Mouse (Mus musculus) ES-E14 (cell line): ENCODE measurements around the gene Grb7. TPM values are rescaled to one million over a fixed set of nuclear protein-coding genes. Genes with fewer than 3 reads are reported as not detected.

Source experiments
- DNase-seq: peaks from one replicate; pipeline ENCODE4 v3.0.0-alpha.2; 2013; ENCODE audit warnings: low read depth, low spot score
- H3K27ac ChIP-seq: 2 replicates; pipeline ENCODE4 v1.5.1; 2012; ENCODE audit warnings: low read depth, mild to moderate bottlenecking, low read length, moderate library complexity, mixed read lengths; ENCODE audit not compliant: poor library complexity, insufficient read depth, severe bottlenecking
- H3K36me3 ChIP-seq: 2 replicates; pipeline ENCODE4 v1.6.1; 2012; ENCODE audit warnings: mild to moderate bottlenecking, low read length, moderate library complexity, mixed read lengths; ENCODE audit not compliant: control insufficient read depth, poor library complexity, insufficient read depth, severe bottlenecking
- H3K4me1 ChIP-seq, 2 experiments: fragments of 150-350 bp in 1 of 2; sonication (generic) in 1 of 2; 2 replicates each; pipeline ENCODE4 v1.6.1; 2012; ENCODE audit warnings: low read length in 2 of 2, mild to moderate bottlenecking in 1 of 2, mixed read lengths in 1 of 2; ENCODE audit not compliant: control insufficient read depth in 2 of 2, insufficient read depth in 2 of 2, poor library complexity in 1 of 2
- H3K4me3 ChIP-seq, 2 experiments: fragments of 150-350 bp in 1 of 2; sonication (generic) in 1 of 2; 2 replicates each; pipeline ENCODE4 v1.5.1; 2012; ENCODE audit warnings: low read length in 2 of 2, low read depth in 1 of 2, mild to moderate bottlenecking in 1 of 2, mixed read lengths in 1 of 2; ENCODE audit not compliant: insufficient read depth in 1 of 2, poor library complexity in 1 of 2, severe bottlenecking in 1 of 2
- H3K9ac ChIP-seq: 2 replicates; pipeline ENCODE4 v1.6.1; 2012; ENCODE audit warnings: low read depth, mild to moderate bottlenecking, low read length, mixed read lengths; ENCODE audit not compliant: poor library complexity, insufficient read depth, severe bottlenecking
- H3K9me3 ChIP-seq: fragments of 150-350 bp; sonication (generic); 2 replicates; pipeline ENCODE4 v1.6.1; 2012; ENCODE audit warnings: low read depth, mild to moderate bottlenecking, low read length; ENCODE audit not compliant: control insufficient read depth, insufficient read depth
- CHD2 ChIP-seq: IDR thresholded peaks from 2 replicates; pipeline ENCODE4 v1.6.1; 2014; ENCODE audit warnings: mild to moderate bottlenecking, low read depth, low read length, inconsistent platforms
- HCFC1 ChIP-seq: IDR thresholded peaks from 2 replicates; pipeline ENCODE4 v1.6.1; 2012; ENCODE audit warnings: low read length, inconsistent platforms, borderline replicate concordance; ENCODE audit not compliant: insufficient read depth
- MAFK ChIP-seq: IDR thresholded peaks from 2 replicates; pipeline ENCODE4 v1.6.1; 2014; ENCODE audit warnings: mild to moderate bottlenecking, low read depth, low read length, inconsistent platforms; ENCODE audit not compliant: insufficient read depth
- ZC3H11A ChIP-seq: IDR thresholded peaks from 2 replicates; pipeline ENCODE4 v1.6.1; 2012; ENCODE audit warnings: low read depth, mild to moderate bottlenecking, inconsistent platforms, low read length, borderline replicate concordance
- ZNF384 ChIP-seq: IDR thresholded peaks from 2 replicates; pipeline ENCODE4 v1.6.1; 2012; ENCODE audit warnings: low read depth, low read length, inconsistent platforms
- in situ Hi-C, 2 experiments: fragments of 600-800 bp; cut with MboI; formaldehyde crosslinking; loops; one replicate each; pipeline ENCODE4 v1.15.1; 2025; ENCODE audit warnings: low sequenced_read_pairs in 2 of 2, inconsistent platforms in 1 of 2; ENCODE audit not compliant: unreplicated experiment in 2 of 2
- total RNA-seq: library from RNA; depleted of rRNA; stranded (reverse); fragments of 300-350 nt; gene quantifications from 2 replicates; pipeline ENCODE4 v1.2.3, GENCODE M21; 2012

The Grb7 gene
- total RNA-seq, 1 experiment, result 12.1 TPM

DNA sequence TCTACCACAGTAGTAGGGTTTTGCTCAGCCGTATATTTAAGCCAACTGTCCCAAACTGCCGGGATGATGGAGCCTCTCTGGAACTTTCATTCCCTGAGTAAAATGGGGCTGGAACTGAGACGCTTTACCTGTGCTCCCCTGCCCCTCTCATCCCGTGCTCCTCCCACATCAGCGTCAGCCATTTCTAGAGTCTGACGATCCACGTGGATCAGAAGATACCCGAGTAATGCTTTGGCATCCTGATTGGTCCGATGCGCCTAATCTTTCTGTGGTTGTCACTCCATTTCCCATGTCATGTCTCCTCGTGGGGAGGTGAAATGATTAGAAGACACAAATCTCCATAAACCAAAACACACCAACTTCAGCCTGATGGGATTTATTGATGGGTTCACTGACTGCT is 28.8 kb downstream of the Grb7 start:
- no peak for DNase-seq
- in situ Hi-C loops, result no loop called here
- H3K36me3 ChIP-seq, result no peaks in the 10 kb centered on the region

GRCm38 (mm10) chr11:98475630-98476433 is 29.6 kb downstream of the Grb7 start:
- no peak for DNase-seq
- no peaks in the 10 kb centered on the region for H3K9me3 ChIP-seq
- H3K9ac ChIP-seq, result no peak overlapping the region
- peaks cover 0 to 5% of the 10 kb centered on the region in 2 experiments; a peak in 1 of 4 replicates for H3K4me1 ChIP-seq
- H3K4me3 ChIP-seq, result no peak overlapping the region
- no peak overlapping the region for H3K27ac ChIP-seq
- no peaks in the 10 kb centered on the region for H3K36me3 ChIP-seq
- in situ Hi-C loops, result no loop called here
- TF ChIP-seq MAFK, result no peak
- no peak for TF ChIP-seq HCFC1
- no peak for TF ChIP-seq ZC3H11A
- TF ChIP-seq ZNF384, result no peak
- TF ChIP-seq CHD2, result no peak

More for the DNA sequence above, 28.8 kb downstream of the Grb7 start:
- TF ChIP-seq ZC3H11A, result no peak; the same call in 1 of the 2 replicates
- TF ChIP-seq HCFC1, result no peak
- H3K4me3 ChIP-seq, result no peak overlapping the region
- no peak overlapping the region for H3K9ac ChIP-seq
- no peaks in the 10 kb centered on the region for H3K9me3 ChIP-seq
- H3K27ac ChIP-seq, result no peak overlapping the region
- peaks cover 4 to 8% of the 10 kb centered on the region in 2 experiments; a peak in 1 of 4 replicates for H3K4me1 ChIP-seq

GRCm38 (mm10) chr11:98476434-98476807 is 30.2 kb downstream of the Grb7 start:
- Histone ChIP-seq H3K4me3 (no peak overlapping the region), H3K27ac (no peak overlapping the region), H3K36me3 (no peaks in the 10 kb centered on the region), H3K9me3 (no peaks in the 10 kb centered on the region), H3K9ac (no peak overlapping the region), H3K4me1 (peaks cover 0 to 5% of the 10 kb centered on the region in 2 experiments; a peak in 1 of 4 replicates)
- in situ Hi-C loops, result no loop called here
- no peak for TF ChIP-seq CHD2
- TF ChIP-seq ZNF384, result no peak
- no peak for TF ChIP-seq HCFC1
- no peak for TF ChIP-seq MAFK
- TF ChIP-seq ZC3H11A, result no peak
- no peak for DNase-seq

- no peaks in the 10 kb centered on the region for H3K36me3 ChIP-seq
- TF ChIP-seq HCFC1 (no peak), MAFK (no peak), CHD2 (no peak), ZC3H11A (no peak), ZNF384 (no peak)
- H3K9ac ChIP-seq, result no peak overlapping the region
- peaks cover 0 to 5% of the 10 kb centered on the region in 2 experiments; a peak in 1 of 4 replicates for H3K4me1 ChIP-seq
- no peaks in the 10 kb centered on the region for H3K9me3 ChIP-seq
- no peak overlapping the region for H3K27ac ChIP-seq
- no peak for DNase-seq
- no peak overlapping the region for H3K4me3 ChIP-seq
- in situ Hi-C loops, result no loop called here
Measured at GRCm38 (mm10) chr11:98477011-98477701, 31.0 kb downstream of the Grb7 start.
